Mouse (Mus musculus): ENCODE measurements around the gene Mageb18.
"Not testable (repeated sequence)": the region's sequence is repeated elsewhere in the genome, so short reads cannot be mapped to it uniquely, and the experiment has no call there.

Mageb18 gene

DNA sequence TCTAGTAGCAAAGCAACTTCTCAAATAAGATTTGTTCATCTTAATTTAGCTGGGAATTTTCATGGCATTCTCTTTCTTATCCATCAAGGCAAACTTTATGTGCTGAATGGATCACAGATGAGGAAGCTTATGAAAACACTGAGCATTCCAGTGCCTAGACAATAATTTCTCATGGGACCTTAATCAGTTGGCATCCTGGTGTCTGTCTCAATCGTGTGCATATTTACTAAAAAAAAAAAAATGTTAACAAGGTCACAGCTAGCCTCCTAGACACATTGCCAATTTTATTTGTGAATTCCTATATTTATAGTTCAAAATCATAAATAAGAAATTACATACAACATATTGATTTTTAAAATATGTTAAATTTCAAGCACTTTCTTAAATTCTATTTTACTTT lies at the start of gene Mageb18:
Gene Mageb18 (minus strand): TSS at position 101 of the 400 bp plus-strand sequence.
- DNase-seq (ENCODE audit: low spot score): no peak

GRCm38 (mm10) chrX:92612788-92613187 lies 13.4 kb upstream of the Mageb18 start:
- DNase-seq (ENCODE audit: low spot score): no peak

GRCm38 (mm10) chrX:92610466-92610865 lies 11.1 kb upstream of the Mageb18 start:
- DNase-seq (ENCODE audit: low spot score): no peak

GRCm38 (mm10) chrX:92597324-92597723 lies 2.0 kb downstream of the Mageb18 start:
- peak; percentile 57 for DNase-seq (ENCODE audit: low spot score)

- no peak for DNase-seq (ENCODE audit: low spot score)
Observed at GRCm38 (mm10) chrX:92527826-92528225, 71.5 kb downstream of the Mageb18 start.

DNA sequence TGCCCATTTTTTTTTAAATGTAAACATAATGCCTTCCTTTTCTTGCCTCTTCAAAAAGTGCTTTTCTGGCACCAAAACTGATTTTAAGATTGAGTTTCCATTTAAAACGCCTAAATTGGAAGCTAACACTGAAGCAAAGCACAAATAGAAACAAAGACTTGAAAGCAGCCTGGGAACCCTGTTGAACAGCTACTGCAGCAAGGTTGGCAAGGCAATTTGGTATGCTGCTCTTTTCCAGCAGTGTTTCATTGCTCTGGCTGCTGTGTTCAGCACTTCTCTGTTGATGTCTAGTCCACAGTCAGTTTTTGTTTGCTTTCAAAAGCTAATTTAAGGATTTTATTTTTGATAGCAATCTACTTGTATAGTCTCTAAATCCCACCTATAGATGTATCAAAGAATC lies 101.1 kb downstream of the Mageb18 start:
- DNase-seq (ENCODE audit: low spot score): no peak

DNA sequence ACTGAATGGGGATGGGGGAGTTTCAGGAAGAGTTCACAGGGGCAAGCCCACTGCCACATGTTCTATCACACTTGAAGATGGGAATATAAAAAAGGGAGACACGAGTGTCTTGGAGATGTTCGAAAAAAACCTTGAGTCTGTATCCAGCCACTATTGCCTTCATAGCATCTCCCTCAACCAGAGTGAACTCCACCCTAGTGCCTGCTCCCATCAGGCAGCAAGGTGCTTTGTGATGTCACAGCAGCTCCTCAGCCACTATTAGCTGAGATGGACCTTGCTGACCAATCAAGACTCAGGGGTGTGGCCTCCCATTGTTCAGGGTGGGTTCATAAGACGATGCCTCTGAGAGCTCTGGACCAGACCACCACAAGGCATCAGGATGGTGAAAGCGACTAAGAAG lies 109.7 kb downstream of the Mageb18 start, which contains the start of gene Gm5941:
Gene Gm5941 (plus strand): TSS at position 301 of the 400 bp plus-strand sequence.
- not testable (repeated sequence) for DNase-seq (ENCODE audit: low spot score)

DNA sequence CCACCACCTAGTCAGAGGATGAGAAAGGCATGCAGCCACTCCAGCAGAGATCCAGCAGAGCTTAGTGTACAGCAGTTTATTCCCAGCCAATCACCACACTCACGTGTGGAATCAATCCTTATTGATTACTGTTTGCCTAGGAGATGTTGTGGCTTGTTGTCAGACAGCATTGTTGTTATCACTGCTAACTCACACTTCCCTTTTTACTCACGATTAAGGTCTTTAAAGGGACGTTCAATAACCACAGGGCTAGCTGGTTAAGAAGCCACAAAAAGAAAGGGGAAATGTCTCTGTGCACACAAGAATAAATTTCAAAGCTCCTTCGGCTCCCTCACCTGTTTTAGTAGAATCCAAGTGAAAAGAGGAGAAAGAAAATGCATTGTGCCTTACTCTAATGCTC lies 134.6 kb downstream of the Mageb18 start:
- DNase-seq (ENCODE audit: low spot score): no peak

DNA sequence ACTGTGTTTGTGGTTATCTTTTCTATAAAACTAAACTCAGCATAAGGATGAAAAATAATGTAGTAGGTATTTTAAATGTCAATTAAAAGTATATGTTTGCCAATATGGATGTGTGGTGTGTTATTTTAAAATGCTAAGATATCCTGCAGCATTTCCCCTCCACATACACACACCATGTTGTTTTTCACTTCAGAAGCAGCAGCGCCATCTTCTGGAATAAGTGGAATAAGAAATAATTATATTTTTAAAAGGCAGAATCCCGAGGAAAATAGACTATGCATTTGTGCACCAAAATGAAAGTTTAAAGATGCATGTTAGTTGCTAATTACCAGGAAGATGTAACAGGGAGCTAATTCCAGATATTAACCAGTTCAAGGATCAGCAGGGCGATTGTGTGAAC lies 138.9 kb downstream of the Mageb18 start:
- peak; percentile 11 for DNase-seq (ENCODE audit: low spot score)

DNA sequence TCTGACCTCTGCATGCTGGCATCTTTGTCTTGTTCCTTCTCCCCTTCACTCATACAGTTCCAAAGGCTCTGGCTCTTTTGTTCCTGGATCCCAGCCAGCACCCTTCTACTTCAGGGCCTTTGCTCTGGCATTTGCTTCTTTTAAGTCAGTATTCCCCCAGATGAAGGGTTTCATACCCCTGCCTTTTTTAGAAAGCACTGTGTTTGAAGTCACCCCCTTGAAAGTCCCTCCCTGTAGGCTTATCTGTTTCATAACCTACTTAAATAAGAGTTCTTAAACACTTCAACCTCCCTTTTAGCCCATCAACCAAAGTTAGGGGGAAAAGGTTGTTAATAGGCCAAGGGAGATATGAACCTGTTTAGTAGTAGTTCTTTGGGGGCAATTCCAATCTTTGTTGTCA lies 212.0 kb downstream of the Mageb18 start:
- DNase-seq (ENCODE audit: low spot score): no peak

DNA sequence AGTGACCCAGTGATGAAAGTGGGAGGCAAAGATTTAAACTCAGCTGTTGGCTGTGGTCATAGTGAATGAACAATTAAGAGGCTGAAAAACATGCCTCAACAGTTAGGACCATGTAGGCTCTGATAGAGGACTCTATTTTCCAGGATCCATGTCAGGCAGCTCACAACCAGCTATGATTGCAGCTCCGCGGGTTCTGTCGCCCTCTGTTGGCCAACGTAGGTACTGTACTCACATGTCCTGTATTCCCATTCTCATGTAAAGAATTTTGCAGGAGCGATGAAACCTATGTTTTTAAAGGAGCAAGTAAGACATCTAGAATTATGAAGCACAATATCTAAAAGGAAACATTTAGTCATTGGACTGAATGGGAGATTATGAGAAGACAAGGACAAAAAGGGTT lies 256.4 kb downstream of the Mageb18 start:
- peak; percentile 57 for DNase-seq (ENCODE audit: low spot score)

GRCm38 (mm10) chrX:92340906-92341305 lies 258.5 kb downstream of the Mageb18 start:
- DNase-seq (ENCODE audit: low spot score): no peak

GRCm38 (mm10) chrX:92339551-92339950 lies 259.8 kb downstream of the Mageb18 start:
- DNase-seq (ENCODE audit: low spot score): no peak

GRCm38 (mm10) chrX:92333459-92333858 lies 265.9 kb downstream of the Mageb18 start:
- DNase-seq (ENCODE audit: low spot score): no peak

DNA sequence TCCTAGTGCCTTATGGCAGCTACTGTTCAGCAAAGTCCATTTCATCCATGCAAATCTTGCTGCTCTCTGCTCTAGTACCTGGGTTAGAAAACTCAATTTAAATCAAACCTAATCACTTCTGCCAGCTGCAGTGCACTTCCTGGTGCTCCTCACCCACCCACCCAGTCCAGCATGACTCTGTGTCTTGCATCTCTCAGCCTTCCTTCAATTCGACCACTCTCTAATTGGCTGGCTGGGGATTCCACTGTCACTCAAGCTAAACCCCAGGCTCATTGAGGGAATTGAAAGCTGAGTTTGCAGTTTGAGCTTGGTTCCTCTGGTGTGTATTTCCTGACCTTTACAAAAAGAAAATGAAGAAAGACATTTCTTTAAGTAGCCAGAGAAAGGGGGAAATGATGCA lies 275.8 kb downstream of the Mageb18 start:
- DNase-seq (ENCODE audit: low spot score): peak; percentile 21

- no peak for DNase-seq (ENCODE audit: low spot score)
Observed at GRCm38 (mm10) chrX:92280619-92281018, 318.8 kb downstream of the Mageb18 start.
